Comparison of ENCODE assay signal across 9 mouse cellular contexts in the genomic region with DNA sequence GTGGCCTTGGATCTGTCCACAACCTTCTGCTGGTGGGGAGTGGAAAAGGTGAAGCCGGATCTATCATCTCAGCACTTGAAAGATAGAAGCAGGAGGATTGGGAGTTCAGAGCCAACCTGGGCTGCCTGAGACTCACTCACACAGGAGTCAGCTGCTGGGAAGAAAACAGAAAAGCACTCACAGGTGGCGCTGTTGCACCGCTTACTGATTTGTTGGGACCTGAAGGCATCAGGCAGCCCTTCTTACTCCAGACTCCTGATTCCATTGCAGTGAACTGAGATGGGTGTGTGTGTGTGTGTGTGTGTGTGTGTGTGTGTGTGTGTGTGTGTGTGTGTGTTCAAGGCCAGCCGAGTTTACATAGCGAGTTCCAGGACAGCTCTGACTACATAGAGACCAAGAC. TPM values are rescaled to one million over a fixed set of nuclear protein-coding genes. Genes with fewer than 3 reads are reported as not detected.
A peak's percentile ranks its signal among the peaks of the same experiment; 100 is the strongest.
DNase-seq lines count a peak whose midpoint lies in the region; ATAC-seq and TF ChIP-seq lines count a peak whose summit lies in the region.
"Had no signal": no experiment of that assay in that cellular context is flagged by ENCODE, and none has a peak within 500 bp of the region (broad histone marks: within the 10 kb centered on the region; RNA-seq: fewer than 3 reads in every experiment).

No protein-coding gene starts in this region.

- no peaks in the 10 kb centered on the region for H3K9me3 ChIP-seq in stomach, postnatal 0 days (ENCODE audit: control insufficient read depth, low read length)
- H3K9me3 ChIP-seq: limb, embryonic 15.5 days had no signal

- H3K4me1 ChIP-seq in stomach, postnatal 0 days (replicated peaks; ENCODE audit: control insufficient read depth, insufficient read depth): no peaks in the 10 kb centered on the region
- H3K4me1 ChIP-seq: limb, embryonic 15.5 days had no signal

- TF ChIP-seq CTCF in stomach, postnatal 0 days (IDR thresholded peaks at IDR 0.05; ENCODE audit: low read depth): peak; percentile 84

- H3K27me3 ChIP-seq in stomach, postnatal 0 days (ENCODE audit: control insufficient read depth, insufficient read depth, low read length): no peaks in the 10 kb centered on the region
- H3K27me3 ChIP-seq: limb, embryonic 15.5 days had no signal

- H3K36me3 ChIP-seq in stomach, postnatal 0 days (ENCODE audit: control insufficient read depth, insufficient read depth, low read length): peaks cover 38% of the 10 kb centered on the region

- no peak overlapping the region for H3K27ac ChIP-seq in stomach, postnatal 0 days (replicated peaks)
- H3K27ac ChIP-seq: limb, embryonic 15.5 days had no signal

- no peak overlapping the region for H3K4me2 ChIP-seq in stomach, postnatal 0 days (replicated peaks; ENCODE audit: low read depth)
- H3K4me2 ChIP-seq: limb, embryonic 15.5 days had no signal

- no peak overlapping the region for H3K9ac ChIP-seq in stomach, postnatal 0 days (ENCODE audit: low read length)
- H3K9ac ChIP-seq: limb, embryonic 15.5 days had no signal

- ATAC-seq in common myeloid progenitor, adult 5-6 weeks (replicated peaks; ENCODE audit: low read depth, poor library complexity, severe bottlenecking): peak; percentile 53
- peak; percentile 49 for ATAC-seq in monocyte, adult 5-6 weeks (replicated peaks; ENCODE audit: insufficient number of reproducible peaks, low FRiP score, low TSS enrichment, poor library complexity, severe bottlenecking)
- peak; percentile 57; the same call in 1 of the 2 replicates for ATAC-seq in stomach, postnatal 0 days (ENCODE audit: low FRiP score, low TSS enrichment)

- DNase-seq in cerebellum, adult 8-10 months: peak; percentile 27
- DNase-seq in cerebellum, adult 9-10 months: no peak
- DNase-seq in MN1 (ENCODE audit: low spot score): peak; percentile 91
- DNase-seq in heart, adult 8-10 months (ENCODE audit: low spot score): peak; percentile 69
- DNase-seq in left cerebral cortex, adult 18-20 months (ENCODE audit: low spot score in 2 of 2): peak; percentile 83 to 84
- peak; percentile 85 for DNase-seq in stomach, postnatal 0 days (ENCODE audit: low spot score)

- H3K4me3 ChIP-seq in stomach, postnatal 0 days (ENCODE audit: low read depth, low read length): no peak overlapping the region
- H3K4me3 ChIP-seq: limb, embryonic 15.5 days had no signal

- WGBS in stomach, postnatal 0 days: 79% methylated on average over 5 of the region's 5 CpGs

- no peak for TF ChIP-seq EP300 in stomach, postnatal 0 days (optimal IDR thresholded peaks at IDR 0.05)

RNA-seq across cellular contexts. Expression of a gene that starts 8.6 kb away (rescaled TPM):
- 52.9 and 63.8 TPM in 2 replicates for total RNA-seq in common myeloid progenitor, adult 5-6 weeks (2017)
- 10 to 100 TPM; 10.3 to 15.6 (median 12.6) TPM for total RNA-seq in heart, adult 8-10 months (2022)
- total RNA-seq in left cerebral cortex, adult 18-20 months (2021): 10 to 100 TPM; 15.4 to 16.5 TPM
- total RNA-seq in monocyte, adult 5-6 weeks (2017): 39.3 to 41.2 TPM (median 40.2 TPM) in 3 replicates
- polyA plus RNA-seq in stomach, postnatal 0 days (2015; fragmentation: Nextera tagmentation; extraction: Ambion mirVana): 29.8 and 32.1 TPM in 2 replicates

RNA-seq across cellular contexts. Expression of a gene that starts 19.4 kb away (rescaled TPM):
- total RNA-seq in common myeloid progenitor, adult 5-6 weeks (2017): 9.9 and 12.0 TPM in 2 replicates
- total RNA-seq in heart, adult 8-10 months (2022): 1 to 10 TPM; 1.4 to 1.9 (median 1.6) TPM
- total RNA-seq in left cerebral cortex, adult 18-20 months (2021): under 1 TPM; 0.95 to 0.98 TPM
- total RNA-seq in monocyte, adult 5-6 weeks (2017): 196 to 216 TPM (median 214 TPM) in 3 replicates
- polyA plus RNA-seq in stomach, postnatal 0 days (2015; fragmentation: Nextera tagmentation; extraction: Ambion mirVana): 0.72 and 0.79 TPM in 2 replicates

RNA-seq across cellular contexts. Expression of a gene that starts 19.7 kb away (rescaled TPM):
- 0.50 TPM in 1 of 2 replicates, not detected in the other for total RNA-seq in common myeloid progenitor, adult 5-6 weeks (2017)
- total RNA-seq in heart, adult 8-10 months (2022): under 1 TPM; 0.34 to 0.94 (median 0.59) TPM
- 1 to 10 TPM; 5.8 to 6.1 TPM for total RNA-seq in left cerebral cortex, adult 18-20 months (2021)
- total RNA-seq in monocyte, adult 5-6 weeks (2017): 108 to 191 TPM (median 160 TPM) in 3 replicates
- polyA plus RNA-seq in stomach, postnatal 0 days (2015; fragmentation: Nextera tagmentation; extraction: Ambion mirVana): 4.6 and 5.2 TPM in 2 replicates

RNA-seq across cellular contexts. Expression of a gene that starts 44.4 kb away (rescaled TPM):
- total RNA-seq in common myeloid progenitor, adult 5-6 weeks (2017): 2.6 and 4.1 TPM in 2 replicates
- 1 to 10 TPM; 1.1 to 2.1 (median 1.8) TPM for total RNA-seq in heart, adult 8-10 months (2022)
- total RNA-seq in left cerebral cortex, adult 18-20 months (2021): 1 to 10 TPM; 4.7 to 6.9 TPM
- total RNA-seq in monocyte, adult 5-6 weeks (2017): 3.8 to 7.9 TPM (median 4.4 TPM) in 3 replicates
- polyA plus RNA-seq in stomach, postnatal 0 days (2015; fragmentation: Nextera tagmentation; extraction: Ambion mirVana): 1.8 and 2.5 TPM in 2 replicates

Comparison
In these comparisons a context has a peak if more than half of its experiments do, and no peak if none do; other contexts are left out.
1. RNA of a gene that starts 19.4 kb away (total RNA-seq): 196 to 216 TPM in monocyte, adult 5-6 weeks; 9.9 to 12.0 TPM in common myeloid progenitor, adult 5-6 weeks, 1.4 to 1.9 TPM in heart, adult 8-10 months and 0.95 to 0.98 TPM in left cerebral cortex, adult 18-20 months; every median in the first group is over 10 times any median in the second.
2. RNA of a gene that starts 19.7 kb away (total RNA-seq): 108 to 191 TPM in monocyte, adult 5-6 weeks; 5.8 to 6.1 TPM in left cerebral cortex, adult 18-20 months, 0.34 to 0.94 TPM in heart, adult 8-10 months and 0.50 TPM in common myeloid progenitor, adult 5-6 weeks; every median in the first group is over 10 times any median in the second.
3. Peak in every context shown above with its lines, with median percentiles within 50 percentile points of each other: ATAC-seq.